Mouse (Mus musculus) brain, embryonic 14.5 days (tissue): ENCODE measurements around the gene Nab2.

Experiments
- CTCF ChIP-seq: fragments of 200-500 bp; IDR thresholded peaks from 2 replicates; pipeline ENCODE4 v1.5.1; 2012; ENCODE audit warnings: inconsistent platforms, mild to moderate bottlenecking, moderate library complexity, borderline replicate concordance; ENCODE audit not compliant: insufficient read depth, insufficient read length; ENCODE audit errors: extremely low read depth
- POLR2A ChIP-seq: fragments of 200-500 bp; IDR thresholded peaks from 2 replicates; pipeline ENCODE4 v1.6.1; 2012; ENCODE audit warnings: mild to moderate bottlenecking, inconsistent platforms, borderline replicate concordance; ENCODE audit not compliant: poor library complexity, insufficient read depth, insufficient read length, severe bottlenecking; ENCODE audit errors: extremely low read depth

DNA sequence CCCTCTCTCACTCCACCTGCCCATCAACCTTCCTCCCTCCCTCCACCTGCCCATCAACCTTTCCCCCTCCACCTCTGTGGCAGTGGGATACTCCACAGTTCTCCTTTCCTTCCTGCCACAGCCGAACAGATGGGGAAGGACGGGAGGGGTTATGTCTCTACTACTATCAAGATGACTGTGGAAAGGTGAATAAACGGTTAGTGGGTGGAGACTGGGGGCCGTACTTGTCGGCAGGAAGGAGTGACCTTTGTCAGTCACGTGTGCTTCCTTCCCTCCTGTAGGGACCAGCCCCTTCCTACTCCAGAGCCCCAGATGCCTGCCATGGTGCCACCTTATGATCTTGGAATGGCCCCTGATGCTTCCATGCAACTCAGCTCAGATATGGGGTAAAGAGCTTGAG, 10.3 kb downstream of the Nab2 start:
- TF ChIP-seq POLR2A (no peak), CTCF (no peak)
